Mouse (Mus musculus) lung, postnatal 14 days (tissue): Measurements from ENCODE around the gene Pip4k2a.

Source experiments
- DNase-seq: peaks from one replicate; pipeline ENCODE4 v3.0.0; 2021

Gene Pip4k2a

DNA sequence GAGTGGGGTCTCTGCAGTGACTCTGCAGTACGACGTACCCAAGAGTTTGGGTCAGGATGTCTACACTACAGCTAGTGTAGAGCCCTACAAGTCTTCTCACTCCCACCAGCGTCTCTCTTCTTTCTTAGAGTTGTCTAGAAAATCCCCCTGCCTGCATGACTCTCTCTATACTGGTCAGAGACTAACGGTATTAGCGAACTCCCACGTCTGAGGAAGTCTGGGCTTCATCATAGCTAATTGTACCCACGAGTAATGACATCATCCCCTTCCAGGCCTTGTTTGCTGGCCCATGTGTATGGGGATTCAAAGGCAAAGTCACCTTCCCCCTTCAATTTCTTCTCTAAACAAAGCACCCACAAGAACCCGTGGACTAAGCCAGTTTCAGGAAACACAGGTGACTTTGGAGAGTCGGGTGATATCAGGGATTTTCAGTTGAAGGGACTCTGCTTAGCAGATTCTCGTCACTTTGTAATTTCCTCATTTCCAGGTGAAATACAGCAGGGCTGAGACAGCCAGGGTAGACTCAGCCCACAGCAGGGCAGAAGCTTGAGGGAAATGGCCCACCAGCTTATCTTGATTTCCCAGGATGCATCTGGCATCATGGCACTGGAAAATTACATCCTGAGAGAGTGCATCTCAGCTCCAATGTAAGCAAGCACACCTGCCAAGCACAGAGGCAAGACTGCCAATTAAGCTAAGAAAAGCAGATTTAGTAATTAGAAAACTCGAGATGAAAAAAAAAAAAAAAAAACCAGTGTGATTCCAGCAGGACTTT is 107.5 kb downstream of the Pip4k2a start:
- DNase-seq = no peak

DNA sequence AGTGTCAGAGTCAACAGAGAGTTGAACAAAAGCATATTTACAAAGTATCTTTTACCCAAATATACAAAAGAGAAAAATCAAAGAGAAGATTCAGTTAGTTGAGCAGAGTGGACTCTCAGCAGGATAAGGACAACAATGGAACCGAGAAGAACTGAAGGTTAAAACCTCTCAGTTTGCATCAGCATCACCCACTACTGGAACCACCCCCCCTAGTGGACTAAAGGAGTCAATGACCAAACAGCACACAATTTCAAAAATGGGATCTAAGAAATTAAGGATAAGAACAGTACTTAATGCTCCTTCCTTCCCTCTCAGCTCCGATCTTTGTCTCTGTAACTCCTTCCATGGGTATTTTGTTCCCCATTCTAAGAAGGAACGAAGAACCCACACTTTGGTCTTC is 113.6 kb downstream of the Pip4k2a start:
- DNase-seq = no peak

DNA sequence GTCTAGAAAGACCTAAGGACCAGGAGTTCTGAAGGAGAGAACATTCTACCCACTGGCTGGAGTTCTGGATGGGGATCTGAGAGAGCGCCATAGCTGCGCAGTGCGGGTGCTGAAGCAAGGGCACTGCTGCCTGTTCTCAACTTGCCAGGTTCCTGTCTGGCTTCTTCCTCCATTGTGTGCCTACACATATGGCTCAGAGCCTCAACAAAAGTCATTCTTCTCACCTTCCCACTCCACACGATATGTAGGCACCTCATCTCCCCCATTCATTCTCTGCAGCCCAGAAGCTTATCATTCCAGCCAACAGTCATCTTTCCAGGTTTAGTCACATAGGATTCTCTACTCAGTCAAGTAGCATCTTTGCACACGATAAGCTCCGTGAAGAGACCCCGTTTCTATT is 123.3 kb downstream of the Pip4k2a start:
- no peak for DNase-seq

DNA sequence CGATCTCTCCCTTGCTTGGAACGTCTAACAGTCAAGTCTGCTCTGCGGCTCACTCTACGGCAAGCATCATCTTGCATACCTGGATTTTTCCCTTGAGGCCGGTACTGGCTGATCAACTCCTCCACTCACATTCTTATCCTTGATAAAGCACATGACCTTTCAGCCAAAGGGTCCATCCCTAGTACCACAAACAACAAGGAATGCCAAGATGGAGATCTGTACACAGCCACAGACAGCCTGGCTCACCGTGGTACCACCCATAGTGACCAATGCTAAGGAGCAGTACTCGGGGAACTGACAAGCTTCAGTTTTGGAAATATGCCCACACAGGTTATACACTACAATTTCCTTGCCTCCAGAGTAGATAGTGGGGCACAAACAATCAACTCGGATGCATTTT is 123.9 kb downstream of the Pip4k2a start:
- DNase-seq = no peak

DNA sequence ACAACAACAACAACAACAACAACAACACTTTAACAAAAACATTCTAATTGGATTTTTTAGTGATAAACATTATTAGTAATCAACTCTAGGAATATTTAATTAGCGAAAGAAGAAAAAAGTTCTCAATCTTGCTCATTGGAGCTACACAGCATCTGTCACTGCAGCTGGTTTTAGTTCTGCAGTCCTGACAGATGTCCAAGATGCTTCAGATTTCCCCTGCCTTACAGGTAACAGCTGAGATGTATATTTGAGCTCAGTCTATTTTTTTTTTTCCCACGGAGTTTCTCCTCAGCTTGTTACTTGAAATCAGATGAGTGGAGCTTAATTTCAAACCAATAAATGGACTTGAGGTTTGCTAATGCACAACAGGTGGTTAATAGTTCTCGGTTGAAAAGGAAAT is 124.5 kb downstream of the Pip4k2a start:
- DNase-seq = no peak

DNA sequence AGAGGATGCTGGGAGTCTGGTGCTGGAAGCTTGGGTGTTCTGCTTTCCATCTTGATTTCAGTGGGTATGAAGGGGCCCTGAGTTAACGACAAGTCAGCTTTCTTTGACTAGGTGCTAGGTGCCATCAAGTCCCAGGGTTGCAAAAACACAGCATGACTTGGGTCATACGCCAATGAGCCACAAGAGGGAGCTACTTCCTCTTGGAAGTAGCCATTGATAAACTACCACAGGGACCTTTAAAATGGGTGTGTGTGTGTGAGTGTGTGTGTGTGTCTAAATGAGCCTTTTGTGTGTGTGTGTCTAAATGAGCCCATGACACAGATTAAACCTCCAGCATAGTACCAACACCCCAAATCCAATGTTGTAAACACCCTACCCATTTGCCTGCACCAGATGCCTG is 125.1 kb downstream of the Pip4k2a start:
- DNase-seq = peak; percentile 84

DNA sequence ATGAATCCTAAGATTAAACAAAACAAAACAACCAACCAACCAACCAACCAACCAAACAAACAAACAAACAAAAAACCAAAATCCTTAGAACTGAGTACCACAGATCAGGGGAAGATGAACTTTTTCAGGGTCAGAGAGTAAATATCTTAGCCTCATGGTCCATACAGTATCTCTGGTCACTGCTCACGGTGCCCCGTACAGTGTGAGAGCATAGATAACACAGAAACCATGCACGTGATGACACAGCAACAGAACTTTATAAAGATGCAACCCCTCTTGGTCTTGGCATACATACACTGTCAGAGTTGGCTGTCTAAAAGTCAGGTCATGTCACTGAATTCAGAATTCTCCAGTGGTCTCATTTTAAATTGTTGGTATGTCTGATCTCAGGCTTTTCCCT is 126.8 kb downstream of the Pip4k2a start:
- no peak for DNase-seq

DNA sequence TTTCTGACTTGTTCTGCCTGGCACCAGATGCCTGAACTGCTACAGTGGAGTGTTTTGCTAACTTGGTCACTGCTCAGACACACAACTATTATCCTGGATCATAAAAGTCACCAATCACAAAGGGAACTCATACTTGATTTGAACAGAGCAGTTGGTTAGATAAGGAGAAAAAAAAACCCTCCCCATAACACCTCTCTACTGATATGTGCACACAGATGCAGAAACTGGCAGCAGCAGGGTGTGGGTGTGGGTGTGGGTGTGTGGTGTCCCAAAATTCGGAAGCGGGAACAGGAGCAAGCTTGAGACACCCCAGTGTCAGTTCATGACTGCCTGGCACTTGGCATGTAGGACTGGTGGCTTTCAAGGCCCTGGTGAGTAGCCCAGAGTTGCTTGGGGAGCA is 130.9 kb downstream of the Pip4k2a start:
- DNase-seq = no peak

DNA sequence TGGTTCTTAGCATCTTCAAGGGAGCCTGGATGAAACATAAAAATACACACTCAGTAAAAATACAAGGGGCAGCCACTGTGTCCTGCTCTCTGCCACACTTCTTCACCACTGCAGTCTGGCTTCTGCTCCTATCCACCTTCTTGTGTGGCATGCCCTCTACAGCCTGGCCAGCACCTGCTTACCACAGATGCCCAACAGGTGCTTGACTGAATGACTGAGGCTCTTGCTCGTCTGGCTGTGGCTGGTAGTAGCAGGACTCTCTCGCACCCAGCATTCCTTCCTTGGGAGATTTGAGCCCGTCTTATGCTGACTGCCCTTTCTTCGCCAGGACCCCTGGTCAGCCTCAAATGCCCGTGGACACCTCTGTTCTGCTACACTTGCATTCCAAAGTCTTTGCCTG is 133.2 kb downstream of the Pip4k2a start:
- no peak for DNase-seq

DNA sequence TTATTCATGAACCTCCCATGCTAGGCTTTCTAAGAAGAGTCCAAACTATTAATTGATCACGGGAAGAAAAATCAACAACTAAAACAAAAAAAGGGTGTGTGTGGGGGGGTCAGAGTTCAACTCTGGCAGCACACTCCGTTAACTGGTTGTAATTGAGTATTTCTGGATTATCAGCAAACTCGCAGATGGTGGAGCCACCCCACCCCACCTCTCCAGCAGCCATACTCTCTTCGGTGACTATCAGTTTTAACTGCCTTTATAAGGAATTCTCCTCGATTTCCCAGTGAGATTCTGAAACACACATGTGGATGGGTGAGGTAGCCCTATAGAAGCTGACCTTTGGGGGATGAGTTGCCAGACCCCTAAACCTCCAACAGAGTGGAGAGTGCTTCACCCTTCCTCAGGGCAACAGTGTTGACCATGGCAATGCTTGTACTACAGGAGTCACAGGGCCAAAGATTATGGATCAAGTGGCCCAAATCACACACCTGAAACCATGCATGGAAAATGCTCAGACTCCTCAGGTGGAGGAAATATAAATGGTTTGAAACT is 136.2 kb downstream of the Pip4k2a start:
- no peak for DNase-seq

DNA sequence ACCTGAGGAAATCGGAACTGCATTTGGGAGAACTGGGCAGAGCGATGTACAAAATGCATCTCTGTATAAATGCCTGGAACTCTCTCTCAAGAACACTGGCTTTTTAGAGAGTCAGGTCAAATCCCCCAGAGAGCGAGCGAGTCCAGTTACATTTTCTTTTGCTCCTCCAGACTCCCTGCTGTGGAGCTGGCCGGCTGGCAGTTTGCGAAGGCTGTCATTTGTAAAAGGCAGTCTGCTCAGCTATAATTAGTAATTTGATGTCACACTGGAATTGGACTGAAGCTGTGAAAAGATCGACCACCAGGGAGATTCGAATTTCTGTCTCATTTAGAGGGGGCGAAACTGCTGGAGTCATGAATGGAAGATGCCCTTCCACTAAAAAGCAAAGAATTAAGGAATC is 137.2 kb downstream of the Pip4k2a start:
- no peak for DNase-seq

DNA sequence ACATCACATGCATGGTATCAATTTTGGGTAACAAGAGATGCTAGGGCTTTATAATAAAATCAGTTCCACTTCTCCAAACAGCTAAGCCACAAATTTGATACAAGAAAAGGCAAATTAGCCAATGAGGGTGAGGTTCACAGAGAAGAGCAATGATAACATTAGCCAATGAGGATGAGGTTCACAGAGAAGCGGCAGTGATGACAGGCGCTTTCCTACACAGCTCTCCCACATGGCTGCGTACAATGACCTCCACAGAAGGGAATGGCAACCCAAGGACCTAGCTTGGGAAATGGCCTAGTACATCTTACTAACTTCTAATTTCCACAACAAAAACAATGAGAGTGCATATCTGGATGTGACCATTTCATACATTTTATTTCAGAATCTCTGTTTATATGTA is 140.0 kb downstream of the Pip4k2a start:
- DNase-seq = no peak

DNA sequence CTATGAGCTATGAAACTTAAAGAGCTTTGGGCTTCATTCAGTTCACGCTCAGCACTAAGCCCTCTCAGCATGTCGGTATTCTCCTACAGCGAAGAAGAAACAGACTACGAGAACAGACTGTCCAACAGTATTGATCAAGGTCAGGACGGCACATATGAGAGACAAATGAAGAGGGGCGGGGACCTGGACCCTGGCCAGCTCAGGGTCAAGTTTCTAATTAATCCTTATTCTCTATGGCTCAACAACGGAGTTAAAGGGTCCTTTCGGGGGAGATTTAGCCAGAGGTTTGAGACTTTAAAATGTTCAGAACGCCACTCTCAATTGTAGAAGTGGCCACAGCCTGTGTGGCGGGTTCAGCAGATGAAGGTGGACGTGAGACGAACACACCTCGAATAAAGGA is 141.5 kb downstream of the Pip4k2a start:
- no peak for DNase-seq

DNA sequence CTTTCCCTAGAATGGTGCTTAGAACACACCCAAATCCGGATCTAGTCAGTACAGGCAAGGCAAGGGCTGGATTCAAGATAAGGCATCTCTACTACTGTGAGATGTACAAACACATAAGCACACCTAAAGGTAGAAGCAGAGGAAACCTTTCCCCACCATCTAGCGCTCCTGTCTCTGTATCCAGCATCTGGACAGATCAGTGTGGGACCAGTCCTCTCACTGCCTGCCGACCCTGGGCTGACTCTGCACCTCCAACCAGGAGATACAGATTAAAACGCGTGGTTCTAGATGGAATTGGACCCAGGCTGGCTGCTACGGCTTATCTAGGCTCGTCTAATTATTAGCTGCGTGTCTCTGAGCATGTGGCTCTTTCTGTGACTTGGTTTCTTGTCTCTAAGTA is 142.7 kb downstream of the Pip4k2a start:
- no peak for DNase-seq

DNA sequence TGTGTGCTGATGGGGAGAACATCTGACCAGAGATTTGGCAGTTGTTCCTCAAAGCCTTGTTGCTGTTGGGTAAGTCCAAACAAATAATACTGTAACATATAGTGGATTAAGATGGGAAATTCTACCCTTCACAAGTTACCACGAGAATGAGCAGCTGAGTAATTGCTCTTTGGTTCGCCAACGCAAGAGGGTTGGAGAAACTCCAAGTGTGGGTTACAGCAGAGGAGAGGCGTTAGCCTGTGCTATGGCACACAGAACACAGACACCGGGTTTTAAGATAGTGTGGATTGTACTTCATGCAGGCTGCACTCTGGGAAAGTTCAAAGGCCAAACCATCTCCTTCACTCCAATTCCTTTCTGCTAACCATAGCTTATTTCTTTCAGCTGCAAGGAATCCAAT is 144.6 kb downstream of the Pip4k2a start:
- no peak for DNase-seq

DNA sequence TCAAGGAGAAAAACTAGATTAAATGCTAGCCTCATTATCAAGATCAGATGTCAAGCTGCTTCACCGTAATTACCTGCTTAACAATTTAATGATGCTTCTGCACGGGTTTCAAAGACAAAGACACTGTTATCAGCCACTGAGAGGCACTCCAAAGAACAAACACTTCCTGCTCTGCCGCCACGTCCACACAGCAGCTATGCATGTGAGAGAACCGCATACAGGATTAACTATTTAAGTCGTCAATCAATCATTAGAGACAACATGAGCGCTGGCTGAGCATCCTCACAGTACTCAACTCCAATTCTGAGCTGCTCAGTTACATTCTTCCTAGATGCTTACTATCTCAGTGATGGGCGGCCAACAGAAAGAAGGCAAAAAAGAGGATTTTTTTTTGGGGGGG is 147.3 kb downstream of the Pip4k2a start:
- no peak for DNase-seq

DNA sequence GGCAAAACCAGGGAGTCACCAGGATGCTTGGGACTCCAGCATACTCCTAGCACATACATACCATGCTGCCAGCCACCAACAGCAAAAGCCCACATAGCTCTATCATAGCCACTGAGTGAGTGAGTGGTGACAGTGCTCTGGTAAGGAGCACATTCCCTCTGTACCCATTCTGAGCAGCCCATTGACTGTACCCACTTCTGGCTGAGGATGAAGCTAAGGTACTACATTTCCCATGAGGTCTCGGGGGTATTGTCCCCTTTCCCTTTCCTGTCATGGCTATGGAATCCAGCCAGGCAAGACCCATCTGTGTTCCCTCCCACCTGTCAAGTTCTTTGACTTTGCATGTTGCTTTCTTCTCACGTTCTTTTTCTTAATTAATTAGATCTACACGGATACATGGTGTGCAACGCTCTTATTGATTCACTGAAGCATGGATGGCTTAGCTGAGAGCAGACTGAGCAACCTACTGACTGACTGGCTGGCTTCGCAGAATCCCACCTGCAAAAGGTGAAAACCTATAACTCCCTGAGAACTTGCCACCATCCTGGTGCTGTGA is 149.8 kb downstream of the Pip4k2a start:
- DNase-seq = no peak

DNA sequence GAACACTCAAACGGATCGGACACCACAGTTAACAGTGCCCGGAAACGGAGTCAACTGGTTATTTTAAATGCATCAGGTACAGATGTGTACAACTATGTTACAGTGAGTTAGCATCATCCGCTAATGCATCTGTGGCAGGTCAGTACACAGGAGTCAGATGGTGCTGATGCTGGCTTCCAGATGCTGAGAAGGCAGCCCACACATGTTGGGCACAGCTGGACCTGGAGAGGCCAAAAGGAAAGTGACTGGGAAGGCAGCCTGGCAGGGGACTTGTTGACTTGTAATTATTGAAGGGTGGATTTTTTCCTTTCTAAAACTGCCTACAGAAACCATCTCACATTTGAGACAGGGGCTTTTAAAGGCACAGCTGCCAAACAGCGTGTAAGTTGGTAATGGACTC is 155.4 kb downstream of the Pip4k2a start:
- no peak for DNase-seq

DNA sequence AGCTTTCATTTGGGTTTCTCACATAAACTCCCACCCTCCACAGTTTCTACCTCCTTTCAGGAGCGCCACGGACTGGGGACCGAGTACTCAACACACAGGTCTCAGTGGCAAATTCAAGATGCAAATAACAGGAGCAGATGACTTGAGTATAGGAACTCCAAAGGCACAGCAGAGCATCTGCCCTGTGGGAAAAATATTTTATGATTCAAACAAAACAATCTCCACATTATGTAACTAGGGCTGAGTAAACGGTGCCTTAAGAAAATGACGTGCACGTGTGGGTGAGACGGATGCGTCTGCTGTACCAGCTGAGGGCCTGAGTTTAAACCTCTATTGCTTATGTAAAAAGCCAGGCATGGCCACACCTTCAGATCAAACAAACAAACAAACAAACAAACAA is 156.9 kb downstream of the Pip4k2a start:
- DNase-seq = no peak

DNA sequence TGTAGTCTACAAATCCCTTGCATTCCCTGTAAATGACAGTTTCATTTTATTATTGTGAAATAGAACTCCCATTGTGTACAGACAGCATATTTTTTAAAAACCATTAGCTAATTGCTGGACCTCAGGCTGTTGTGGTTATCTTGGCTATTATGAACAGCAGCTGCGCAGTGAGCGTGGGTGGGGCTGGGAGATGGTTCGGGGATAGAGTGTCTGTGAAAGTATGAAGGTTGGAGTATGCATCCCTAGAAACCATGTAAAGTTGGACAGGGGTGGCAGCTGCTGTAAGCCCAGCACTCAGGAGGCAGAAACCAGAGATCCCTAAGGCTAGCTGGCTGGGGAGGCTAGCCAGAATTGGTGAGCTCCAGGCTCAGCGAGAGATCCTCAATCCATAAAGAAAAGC is 158.4 kb downstream of the Pip4k2a start:
- DNase-seq = no peak

DNA sequence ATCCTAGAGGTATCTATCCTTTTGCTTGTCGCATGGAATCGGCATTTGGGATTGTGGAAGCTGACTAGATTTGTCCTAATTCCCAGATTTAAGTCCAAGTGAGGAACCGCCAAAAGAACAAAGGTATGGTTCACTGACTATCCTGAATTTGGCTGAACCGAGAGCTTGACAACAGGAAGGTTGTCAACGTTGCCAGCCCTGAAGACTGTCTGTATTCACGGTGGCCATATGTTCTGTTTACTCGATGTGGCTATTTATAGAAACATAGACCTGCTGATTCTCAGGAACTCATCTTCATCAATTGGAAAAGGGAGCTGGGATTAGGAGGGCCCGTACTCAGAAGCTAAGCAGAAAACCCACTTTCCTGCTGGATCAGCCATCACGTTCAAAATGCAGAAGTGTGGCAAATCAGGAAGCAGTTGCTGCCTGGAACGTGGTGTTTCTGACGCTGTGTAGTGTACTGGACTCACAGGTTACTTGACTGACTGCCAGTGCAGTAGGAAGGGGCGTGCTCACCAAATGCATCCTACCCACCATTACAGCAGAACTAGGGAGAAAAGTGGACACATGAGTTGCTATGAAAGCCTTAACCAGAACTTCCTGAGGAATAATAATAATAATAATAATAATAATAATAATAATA is 162.5 kb downstream of the Pip4k2a start:
- DNase-seq = no peak

DNA sequence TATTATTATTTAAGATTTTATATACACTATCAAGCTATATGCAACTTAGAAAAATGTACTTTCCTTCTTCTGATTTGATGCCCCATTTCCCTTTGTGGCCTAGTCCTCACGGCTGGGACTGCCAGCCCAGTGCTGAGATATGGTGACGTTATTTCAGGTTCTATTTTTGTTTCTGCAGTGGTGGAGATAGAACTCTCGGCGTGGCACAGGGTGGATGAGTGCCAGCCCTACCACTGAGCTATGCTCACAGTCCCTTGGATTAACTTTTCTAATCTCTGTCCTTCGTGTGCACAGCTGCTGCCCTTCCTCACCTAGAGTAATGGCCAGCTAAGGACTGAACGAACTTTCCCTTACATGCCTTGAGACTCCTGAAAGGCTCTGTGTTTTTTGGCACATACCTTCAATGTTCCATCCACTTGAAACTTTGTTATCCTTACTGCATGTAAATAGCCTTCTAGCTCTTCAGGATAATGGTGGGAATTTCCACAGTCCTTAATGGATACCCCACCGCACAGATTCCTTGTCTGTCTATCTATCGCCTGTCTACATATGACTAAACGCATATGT is 164.8 kb downstream of the Pip4k2a start:
- no peak for DNase-seq

DNA sequence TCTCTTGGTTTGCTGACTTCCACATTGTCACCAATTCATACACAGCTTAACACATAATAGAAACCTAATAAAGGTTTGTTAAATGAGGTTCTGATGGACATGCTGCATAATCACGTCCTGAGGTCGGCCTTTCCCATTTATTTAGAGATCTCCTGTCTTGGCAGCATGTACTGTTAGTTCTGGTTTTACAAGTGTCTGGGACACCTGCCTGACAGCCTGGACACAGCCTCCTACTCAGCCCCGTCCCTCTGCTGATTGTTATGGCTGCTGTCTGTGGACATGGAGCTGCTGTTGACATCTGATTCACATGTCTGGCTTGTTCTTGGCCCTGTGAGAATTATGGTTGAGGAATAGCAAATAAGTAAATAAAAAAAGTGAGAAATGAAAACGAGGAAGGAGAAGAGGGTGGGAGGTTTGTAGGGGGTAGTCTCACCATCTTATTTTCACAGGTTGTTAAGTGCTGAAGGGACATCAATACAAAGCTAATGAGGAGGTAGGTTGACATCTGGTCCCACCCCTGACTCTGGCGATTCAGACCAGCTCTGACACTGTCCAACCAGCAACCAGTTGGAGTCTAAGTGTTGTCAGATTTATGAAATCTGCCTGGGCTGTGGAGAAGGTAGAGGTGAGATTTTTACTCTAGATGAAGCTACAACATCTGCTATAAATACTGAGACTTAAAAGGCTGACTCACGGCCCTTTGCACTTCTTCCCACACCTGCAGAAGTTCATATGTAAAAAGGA is 166.7 kb downstream of the Pip4k2a start:
- peak; percentile 11 for DNase-seq
